Mouse (Mus musculus) heart, embryonic 13.5 days (tissue): ENCODE data around the gene Ado. TPM values are rescaled to one million over a fixed set of nuclear protein-coding genes. Genes with fewer than 3 reads are reported as not detected.

Source experiments
- ATAC-seq: fragments of 200-750 bp; cut with Nextera tagmentation; 2 replicates; pipeline ENCODE4 v1.8.0; 2017; ENCODE audit warnings: moderate TSS enrichment; ENCODE audit not compliant: insufficient number of reproducible peaks, low FRiP score, low TSS enrichment; ENCODE audit errors: extremely low read depth
- H3K27ac ChIP-seq: fragments of 300-500 bp; sonication (generic); replicated peaks from 2 replicates; pipeline ENCODE4 v1.5.1; 2015; ENCODE audit warnings: moderate library complexity, mild to moderate bottlenecking, inconsistent platforms
- H3K27me3 ChIP-seq: fragments of 300-500 bp; sonication (generic); replicated peaks from 2 replicates; pipeline ENCODE4 v1.6.1; 2015; ENCODE audit warnings: mild to moderate bottlenecking, inconsistent platforms
- H3K36me3 ChIP-seq: fragments of 300-500 bp; sonication (generic); 2 replicates; pipeline ENCODE4 v1.6.1; 2015; ENCODE audit warnings: mild to moderate bottlenecking, inconsistent platforms
- H3K4me1 ChIP-seq: fragments of 300-500 bp; sonication (generic); 2 replicates; pipeline ENCODE4 v1.6.1; 2015; ENCODE audit warnings: inconsistent platforms
- H3K4me2 ChIP-seq: fragments of 300-500 bp; sonication (generic); 2 replicates; pipeline ENCODE4 v1.6.1; 2015; ENCODE audit warnings: inconsistent platforms, mild to moderate bottlenecking, moderate library complexity
- H3K4me3 ChIP-seq: fragments of 300-500 bp; sonication (generic); 2 replicates; pipeline ENCODE4 v1.5.1; 2015; ENCODE audit warnings: moderate library complexity, mild to moderate bottlenecking, inconsistent platforms
- H3K9ac ChIP-seq: fragments of 300-500 bp; sonication (generic); 2 replicates; pipeline ENCODE4 v1.6.1; 2015; ENCODE audit warnings: inconsistent platforms, mild to moderate bottlenecking, moderate library complexity
- H3K9me3 ChIP-seq: fragments of 300-500 bp; sonication (generic); 2 replicates; pipeline ENCODE4 v1.6.1; 2016; ENCODE audit warnings: inconsistent platforms
- whole genome bisulfite sequencing: fragments of 180-500 bp; shearing (Covaris S2); methylation state at CpG from one replicate; pipeline ENCODE4 v1.1.7; 2015; ENCODE audit warnings: mixed read lengths; 5-methylcytosine and 5-hydroxymethylcytosine counted together
- polyA plus RNA-seq: library from polyadenylated mRNA; unstranded; fragments of >200 nt; fragmentation: Nextera tagmentation; extraction: Ambion mirVana; gene quantifications from 2 replicates; pipeline ENCODE4 v1.2.1, GENCODE M21; 2015

Ado gene
- polyA plus RNA-seq, 1 experiment from 2014 or later = 42.8 TPM

DNA sequence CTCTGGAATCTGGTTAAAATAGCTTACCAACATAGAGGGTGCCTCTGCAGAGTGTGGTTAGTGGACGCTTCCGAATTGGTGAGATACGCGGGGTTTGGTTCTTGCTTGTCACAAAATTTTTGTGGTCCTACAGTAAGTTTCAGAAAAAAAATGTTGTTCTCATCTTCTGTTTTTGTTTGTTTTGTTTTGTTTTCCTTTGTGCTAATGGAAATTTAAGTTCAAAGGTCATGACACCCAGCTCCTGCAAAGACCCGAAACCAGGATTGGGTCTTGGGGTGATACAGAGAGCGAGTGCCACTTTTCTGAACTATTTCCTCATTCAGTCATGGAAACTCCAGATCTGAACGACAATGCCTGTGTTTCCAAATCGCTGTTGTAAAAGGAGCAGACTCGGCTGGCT, 50.8 kb downstream of the Ado start:
- 84% methylated on average over 9 of the region's 9 CpGs for WGBS
- Histone ChIP-seq H3K4me2 (no peak overlapping the region), H3K36me3 (no peaks in the 10 kb centered on the region), H3K4me3 (no peak overlapping the region), H3K9me3 (no peaks in the 10 kb centered on the region), H3K9ac (no peak overlapping the region), H3K27ac (no peak overlapping the region), H3K27me3 (no peaks in the 10 kb centered on the region), H3K4me1 (no peaks in the 10 kb centered on the region)
- no peak for ATAC-seq

DNA sequence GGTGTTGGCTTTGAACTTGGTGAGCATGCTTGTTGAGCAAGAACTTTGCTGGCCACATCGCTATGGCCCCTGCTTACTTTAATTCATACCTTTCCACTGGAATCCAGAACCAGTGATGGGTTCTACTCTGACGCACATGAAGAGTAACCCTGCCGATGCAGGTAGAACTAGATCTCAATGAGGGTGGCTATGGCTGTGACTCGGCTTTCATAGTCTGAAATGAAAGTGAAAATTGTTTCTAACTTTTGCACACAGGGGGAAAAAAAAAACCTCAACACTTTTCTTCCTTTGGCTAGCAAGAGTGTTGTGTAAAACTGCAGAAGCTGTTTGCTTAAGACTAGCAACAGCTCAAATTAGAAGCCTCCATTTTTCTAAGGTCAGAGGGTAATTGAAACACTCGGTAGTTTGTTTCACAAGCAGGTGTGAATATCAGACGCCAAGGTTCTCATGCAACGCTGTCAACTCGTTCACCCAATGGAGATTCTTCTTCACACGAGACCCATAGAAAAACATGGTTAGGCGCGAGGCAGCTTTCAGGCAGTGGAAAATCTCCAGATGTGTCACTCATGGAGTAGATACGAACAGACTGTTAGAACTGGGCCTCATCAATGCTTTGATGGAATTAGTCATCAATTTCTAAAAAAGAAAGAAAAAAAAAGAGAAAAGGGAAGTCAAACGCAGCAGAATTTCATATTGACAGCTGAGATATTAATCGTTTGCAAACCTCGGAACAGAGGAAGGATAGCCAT, 51.4 kb downstream of the Ado start:
- WGBS = 82% methylated on average over 15 of the region's 15 CpGs
- Histone ChIP-seq H3K27ac (no peak overlapping the region), H3K4me1 (no peaks in the 10 kb centered on the region), H3K36me3 (no peaks in the 10 kb centered on the region), H3K9me3 (no peaks in the 10 kb centered on the region), H3K4me2 (no peak overlapping the region), H3K9ac (no peak overlapping the region), H3K4me3 (no peak overlapping the region), H3K27me3 (no peaks in the 10 kb centered on the region)
- ATAC-seq = no peak

Other genes starting within 250 kb of the Ado start
- gene Egr2, start 13.5 kb downstream of the Ado start, polyA plus RNA-seq = 0.73 and 1.4 TPM in 2 replicates